9 mouse cellular contexts compared by ENCODE assay signal in genomic region chr11:79878091-79878490, GRCm38 (mm10).
DNase-seq lines count a peak whose midpoint lies in the region; ATAC-seq and TF ChIP-seq lines count a peak whose summit lies in the region.
"Had no signal": no experiment of that assay in that cellular context is flagged by ENCODE, and none has a peak within 500 bp of the region (broad histone marks: within the 10 kb centered on the region; RNA-seq: fewer than 3 reads in every experiment).

No protein-coding gene starts in this region.

- H3K27me3 ChIP-seq in heart, embryonic 11.5 days (ENCODE audit: control insufficient read depth, insufficient read depth, low read length), result no peaks in the 10 kb centered on the region
- no peaks in the 10 kb centered on the region for H3K27me3 ChIP-seq in myocyte (ENCODE audit: control insufficient read depth, insufficient read depth, insufficient read length)
- no peaks in the 10 kb centered on the region for H3K27me3 ChIP-seq in forebrain, embryonic 13.5 days
- H3K27me3 ChIP-seq in cerebellum, adult 2 months (ENCODE audit: control insufficient read depth, insufficient read depth, low read length), result no peaks in the 10 kb centered on the region

- no peaks in the 10 kb centered on the region for H3K79me2 ChIP-seq in myocyte (ENCODE audit: control insufficient read depth, insufficient read depth)

- intact Hi-C loops in gastrocnemius, postnatal 14 days (cut with DNase I; ENCODE audit: low total_unique reads), result no loop called here

- no peak overlapping the region for H3ac ChIP-seq in myocyte (ENCODE audit: control insufficient read depth, insufficient read length)

- H3K9ac ChIP-seq in heart, embryonic 11.5 days (ENCODE audit: low read depth, low read length), result no peak overlapping the region
- no peak overlapping the region for H3K9ac ChIP-seq in forebrain, embryonic 13.5 days
- H3K9ac ChIP-seq: heart, embryonic 13.5 days had no signal

- peak; percentile 57 to 76 for DNase-seq in heart, adult 18-20 months
- DNase-seq in gastrocnemius, postnatal 14 days, result peak; percentile 42
- DNase-seq in kidney, postnatal 14 days, result peak; percentile 48
- no peak for DNase-seq in cerebellum, adult 2 months

- 75% methylated on average over 7 of the region's 7 CpGs for WGBS in heart, embryonic 11.5 days (ENCODE audit: insufficient replicate concordance)
- WGBS in forebrain, embryonic 13.5 days, result 82% methylated on average over 7 of the region's 7 CpGs
- WGBS in cerebellum, adult 2 months, result 78% methylated on average over 7 of the region's 7 CpGs

- TF ChIP-seq CTCF in cerebellum, adult 2 months (IDR thresholded peaks at IDR 0.05; ENCODE audit: borderline replicate concordance, insufficient read depth, low read depth, low read length), result no peak

- TF ChIP-seq POLR2A in myocyte (IDR thresholded peaks at IDR 0.05; ENCODE audit: insufficient read length, low read depth), result no peak
- no peak for TF ChIP-seq POLR2A in cerebellum, adult 2 months (IDR thresholded peaks at IDR 0.05; ENCODE audit: borderline replicate concordance, insufficient read depth, low read length)

- H3K36me3 ChIP-seq in heart, embryonic 11.5 days (ENCODE audit: control insufficient read depth, insufficient read depth, low read length), result no peaks in the 10 kb centered on the region
- no peaks in the 10 kb centered on the region for H3K36me3 ChIP-seq in myocyte (ENCODE audit: control insufficient read depth, insufficient read depth)
- no peaks in the 10 kb centered on the region for H3K36me3 ChIP-seq in forebrain, embryonic 13.5 days (ENCODE audit: poor library complexity, severe bottlenecking)
- H3K36me3 ChIP-seq: heart, embryonic 13.5 days had no signal

- no peaks in the 10 kb centered on the region for H3K4me1 ChIP-seq in heart, embryonic 11.5 days (ENCODE audit: control insufficient read depth, insufficient read depth, low read length)
- no peaks in the 10 kb centered on the region for H3K4me1 ChIP-seq in forebrain, embryonic 13.5 days
- H3K4me1 ChIP-seq in cerebellum, adult 2 months (ENCODE audit: control insufficient read depth, insufficient read depth, low read length), result no peaks in the 10 kb centered on the region

- no peak overlapping the region for H3K27ac ChIP-seq in heart, embryonic 11.5 days (ENCODE audit: low read depth, low read length)
- no peak overlapping the region for H3K27ac ChIP-seq in forebrain, embryonic 13.5 days
- H3K27ac ChIP-seq in cerebellum, adult 2 months (ENCODE audit: insufficient read depth, low read length), result no peak overlapping the region
- H3K27ac ChIP-seq: heart, embryonic 13.5 days had no signal

- no peak for ATAC-seq in heart, embryonic 11.5 days (replicated peaks; ENCODE audit: insufficient number of reproducible peaks, low FRiP score, low TSS enrichment)
- no peak for ATAC-seq in forebrain, embryonic 13.5 days
- no peak for ATAC-seq in activated CD4-positive, CD25-positive, alpha-beta regulatory T cell, adult 4 months

- H3K4me2 ChIP-seq in heart, embryonic 11.5 days, result no peak overlapping the region
- peak overlapping the region; percentile 14 for H3K4me2 ChIP-seq in myocyte (ENCODE audit: low read depth)
- no peak overlapping the region for H3K4me2 ChIP-seq in forebrain, embryonic 13.5 days
- H3K4me2 ChIP-seq: heart, embryonic 13.5 days had no signal

- H3K4me3 ChIP-seq in heart, embryonic 11.5 days (ENCODE audit: low read depth, low read length), result no peak overlapping the region
- no peak overlapping the region for H3K4me3 ChIP-seq in myocyte
- no peak overlapping the region for H3K4me3 ChIP-seq in forebrain, embryonic 13.5 days
- no peak overlapping the region for H3K4me3 ChIP-seq in cerebellum, adult 2 months (replicated peaks; ENCODE audit: insufficient read depth, low read depth, low read length)
- H3K4me3 ChIP-seq: heart, embryonic 13.5 days had no signal

- H3K9me3 ChIP-seq in heart, embryonic 11.5 days (replicated peaks; ENCODE audit: control insufficient read depth, low read length), result no peaks in the 10 kb centered on the region
- H3K9me3 ChIP-seq in forebrain, embryonic 13.5 days (replicated peaks), result no peaks in the 10 kb centered on the region
- H3K9me3 ChIP-seq: heart, embryonic 13.5 days had no signal

TF ChIP-seq in myocyte, 11 proteins besides CTCF, POLR2A, EP300 and RAD21:
- TF ChIP-seq POLR2AphosphoS2 (IDR thresholded peaks at IDR 0.05; ENCODE audit: insufficient read length, low read depth) (no peak), MAX (IDR thresholded peaks at IDR 0.05; ENCODE audit: low read depth) (no peak), E2F4 (IDR thresholded peaks at IDR 0.05; ENCODE audit: insufficient read depth) (no peak), MYOG (IDR thresholded peaks at IDR 0.05; ENCODE audit: control insufficient read depth in 1 of 3, insufficient read depth in 1 of 3, insufficient read length in 2 of 3, low read depth in 2 of 3) (no peak), USF1 (IDR thresholded peaks at IDR 0.05; ENCODE audit: low read depth) (no peak), REST (IDR thresholded peaks at IDR 0.05; ENCODE audit: insufficient read depth, insufficient read length) (no peak), SRF (IDR thresholded peaks at IDR 0.05; ENCODE audit: control insufficient read depth, insufficient read length, low read depth) (peak; percentile 76), TCF12 (IDR thresholded peaks at IDR 0.05; ENCODE audit: insufficient read depth, poor library complexity, severe bottlenecking) (no peak), TCF3 (IDR thresholded peaks at IDR 0.05; ENCODE audit: insufficient read length, low read depth) (no peak), CEBPB (IDR thresholded peaks at IDR 0.05; ENCODE audit: insufficient read depth, poor library complexity, severe bottlenecking) (peak; percentile 86), MYOD1 (IDR thresholded peaks at IDR 0.05; ENCODE audit: control insufficient read depth in 1 of 3, insufficient read length in 2 of 3, low read depth in 2 of 3) (no peak)

Comparison
In these comparisons a context has a peak if more than half of its experiments do, and no peak if none do; other contexts are left out.
1. DNase-seq: peak in heart, adult 18-20 months (2 of 2), gastrocnemius, postnatal 14 days (single experiment) and kidney, postnatal 14 days (single experiment); none in cerebellum, adult 2 months (0 of 2).